Mouse (Mus musculus): ENCODE measurements around the gene Cers1.

DNA sequence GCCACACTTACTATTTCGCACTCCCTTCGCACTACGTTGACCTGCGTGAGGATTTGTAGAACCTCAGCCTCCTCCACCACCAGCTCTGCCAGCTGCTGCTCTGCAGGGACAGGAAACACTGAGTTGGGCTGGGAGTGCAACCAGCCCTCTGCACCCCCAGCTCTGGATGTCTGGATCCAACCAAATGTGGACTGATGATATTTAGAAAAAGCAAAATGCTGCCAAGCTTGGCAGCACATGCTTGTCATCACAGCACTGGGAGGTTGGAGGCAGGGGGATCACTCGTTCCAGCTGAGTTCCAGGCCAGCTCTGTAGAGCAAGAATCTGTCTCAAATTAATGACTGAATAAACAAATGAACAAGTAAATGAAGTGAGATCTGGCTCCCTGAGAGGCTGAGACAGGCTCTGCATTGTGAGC, 21.6 kb upstream of the Cers1 start:
- TF ChIP-seq GATA1 (IDR thresholded peaks at IDR 0.05; ENCODE audit: low read length) (no peak), TAL1 (IDR thresholded peaks at IDR 0.05; ENCODE audit: low read length) (no peak)
